Mouse (Mus musculus) kidney, postnatal 4 days (tissue): ENCODE results near the gene Usmg5.
"Not testable (repeated sequence)": the region's sequence is repeated elsewhere in the genome, so short reads cannot be mapped to it uniquely, and the experiment has no call there.

Experiments
- DNase-seq, 2 experiments: peaks; one replicate each; pipeline ENCODE4 v3.0.0; 2021; ENCODE audit warnings: mixed read lengths in 2 of 2

Gene Usmg5

DNA sequence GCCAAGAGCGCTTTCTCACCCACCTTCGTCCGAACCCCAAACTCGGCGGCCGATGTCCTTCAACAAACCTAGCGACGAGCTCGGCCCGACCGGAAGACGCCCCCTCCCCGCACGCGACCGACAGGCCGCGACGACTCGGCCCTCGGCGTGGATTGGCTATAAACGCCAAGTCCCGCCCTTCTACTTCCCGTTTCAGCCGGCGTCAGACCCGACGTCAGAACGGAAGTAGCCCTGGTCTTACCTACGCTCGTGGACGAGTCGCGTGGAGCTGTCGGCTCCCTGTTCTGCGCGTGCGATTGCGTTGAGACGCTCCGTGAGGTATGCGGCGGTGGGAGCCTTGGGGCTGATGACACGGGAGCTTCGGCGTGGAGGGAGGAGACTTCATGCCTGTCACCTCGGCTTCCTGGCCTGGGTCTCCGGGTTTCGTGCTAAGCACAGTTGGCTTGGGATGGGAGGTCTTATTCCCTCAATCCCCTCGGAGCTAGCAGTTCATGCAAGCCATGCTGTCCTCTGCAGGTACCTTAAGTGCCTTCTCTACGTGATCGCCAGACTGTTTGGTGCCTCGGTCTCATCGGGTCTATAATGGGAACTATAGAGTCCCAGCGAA lies at the start of gene Usmg5, which contains the start of gene Pdcd11:
Usmg5 (minus strand) TSS at position 98 of the 607 bp plus-strand sequence.
Pdcd11 (plus strand) TSS at position 219 of the 607 bp plus-strand sequence.
- peak; percentile 97 to 98 for DNase-seq

- not testable (repeated sequence) for DNase-seq
Observed at GRCm38 (mm10) chr19:47139611-47140010, 49.2 kb upstream of the Usmg5 start.

- peak; percentile 72 to 78 for DNase-seq
Observed at GRCm38 (mm10) chr19:47137771-47138421, 47.4 kb upstream of the Usmg5 start, which contains the start of gene Calhm2. Gene Calhm2, minus strand, starts transcription at chr19:47138294.

DNA sequence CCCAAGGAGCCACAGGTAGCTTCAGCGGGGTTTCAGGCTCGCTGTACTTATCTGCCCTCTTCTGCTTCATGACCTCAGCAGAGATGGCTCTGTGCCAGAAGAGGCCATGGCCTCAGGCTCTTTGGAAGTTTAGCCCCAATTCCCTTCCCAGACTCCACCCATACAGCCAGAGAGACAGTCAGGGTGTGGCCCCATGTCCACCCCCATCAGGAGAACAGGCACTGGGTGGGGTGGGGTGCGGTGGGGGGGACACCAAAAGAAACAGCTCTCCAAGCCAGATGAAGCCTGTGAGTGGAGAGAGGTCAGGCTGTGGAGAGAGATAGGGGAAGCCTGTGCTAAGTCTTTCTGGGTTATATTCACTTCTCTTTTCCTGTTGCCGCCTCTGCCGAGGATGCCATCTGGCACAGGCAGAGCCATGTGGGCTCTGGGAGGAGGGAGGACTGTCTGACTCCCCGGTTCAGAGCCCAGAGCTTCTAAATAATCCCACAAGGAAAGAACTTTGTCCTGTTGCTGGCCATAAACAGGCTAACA lies 46.7 kb upstream of the Usmg5 start:
- peak; percentile 55 to 64 for DNase-seq

DNA sequence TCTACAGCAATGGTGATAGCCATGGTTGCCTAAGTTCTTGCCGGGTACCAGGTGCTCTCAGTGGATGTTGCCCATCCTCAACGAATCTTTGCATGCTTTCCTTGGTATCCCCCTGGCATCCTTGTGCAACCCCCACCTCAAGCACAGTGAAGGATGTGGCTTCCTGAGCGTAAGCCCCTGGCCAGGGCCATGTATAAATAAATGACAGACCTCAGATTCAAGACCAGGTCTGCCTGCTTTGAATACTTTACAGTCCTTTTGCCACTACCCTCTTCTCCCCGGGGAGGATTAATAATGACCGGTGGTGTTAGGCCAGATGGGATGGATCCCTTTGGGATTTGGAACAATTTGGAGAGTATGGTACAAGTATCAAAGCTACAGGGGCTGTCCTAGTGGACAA lies 45.7 kb upstream of the Usmg5 start:
- DNase-seq, result no peak

DNA sequence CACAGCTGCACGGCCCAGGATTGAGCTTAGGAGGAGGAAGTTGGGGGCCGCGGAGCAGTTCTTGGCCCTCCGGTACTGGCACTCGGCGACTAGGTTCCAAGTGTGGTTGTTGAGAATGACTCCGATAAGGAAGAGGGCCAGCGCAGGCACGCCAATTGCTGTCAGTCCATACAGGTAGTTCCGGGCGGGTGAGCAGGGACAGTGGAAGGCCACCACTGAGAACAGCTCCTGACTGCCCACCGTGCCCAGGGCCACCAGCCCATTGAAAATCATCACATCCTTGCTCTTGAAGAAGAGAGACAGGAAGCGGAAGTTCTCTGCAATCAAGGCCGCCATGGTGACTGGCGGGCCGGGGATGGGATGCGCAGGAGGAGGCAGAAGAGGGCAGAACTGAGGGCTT lies 45.1 kb upstream of the Usmg5 start:
- DNase-seq, result no peak

- DNase-seq, result no peak
Observed at GRCm38 (mm10) chr19:47133161-47133560, 42.7 kb upstream of the Usmg5 start.

DNA sequence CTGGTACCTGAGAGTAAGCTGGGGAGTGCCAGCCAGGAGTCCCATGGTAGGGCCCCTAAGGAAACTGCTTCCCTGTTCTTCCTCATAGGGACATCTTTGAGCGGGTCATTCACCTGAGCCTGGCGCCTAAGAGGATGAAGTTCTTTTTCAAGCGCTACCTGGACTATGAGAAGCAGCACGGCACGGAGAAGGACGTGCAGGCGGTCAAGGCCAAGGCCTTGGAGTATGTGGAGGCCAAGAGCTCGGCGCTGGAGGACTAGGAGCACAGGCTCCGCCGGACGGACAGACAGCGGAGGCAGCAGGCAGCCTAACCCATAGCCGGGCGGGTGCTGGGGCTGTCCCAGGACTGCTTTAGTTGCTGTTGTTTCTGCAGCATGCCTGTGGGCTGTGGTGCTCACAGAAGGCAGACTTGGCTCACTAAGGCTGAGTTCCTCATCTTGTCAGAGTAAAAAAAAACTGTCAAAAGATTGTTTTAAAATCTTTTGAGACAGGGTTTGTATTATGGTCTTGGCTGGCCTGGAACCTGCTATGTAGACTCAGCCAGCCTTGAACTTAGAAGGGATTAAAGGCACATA lies 40.2 kb upstream of the Usmg5 start:
- no peak for DNase-seq

DNA sequence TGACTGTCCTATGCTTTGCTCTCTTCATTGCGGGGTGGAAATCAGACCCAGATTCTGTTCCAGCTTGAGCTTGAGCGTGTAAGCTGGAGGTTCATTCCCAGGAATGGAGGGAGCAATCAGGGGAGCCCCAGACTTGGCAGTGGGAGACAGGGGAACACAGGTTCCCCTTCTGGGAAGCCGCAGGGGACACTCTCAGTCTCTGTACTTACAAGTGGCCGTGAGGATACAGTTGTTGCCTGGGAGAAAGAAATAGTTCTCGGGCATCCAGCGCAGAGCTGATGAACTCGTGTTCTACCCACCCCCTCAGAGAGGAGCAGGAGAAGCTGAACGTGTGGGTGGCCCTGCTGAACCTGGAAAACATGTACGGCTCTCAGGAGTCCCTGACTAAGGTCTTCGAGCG lies 38.4 kb upstream of the Usmg5 start:
- DNase-seq, result no peak

GRCm38 (mm10) chr19:47128164-47128563 lies 37.7 kb upstream of the Usmg5 start:
- DNase-seq, result no peak

GRCm38 (mm10) chr19:47122802-47123201 lies 32.4 kb upstream of the Usmg5 start:
- DNase-seq, result peak; percentile 69 to 70

- DNase-seq, result peak in 1 of 2 experiments; percentile 39
Observed at GRCm38 (mm10) chr19:47121054-47121453, 30.6 kb upstream of the Usmg5 start.

GRCm38 (mm10) chr19:47118634-47119033 lies 28.2 kb upstream of the Usmg5 start:
- no peak for DNase-seq

GRCm38 (mm10) chr19:47104641-47105271 lies 14.3 kb upstream of the Usmg5 start:
- DNase-seq, result no peak

DNA sequence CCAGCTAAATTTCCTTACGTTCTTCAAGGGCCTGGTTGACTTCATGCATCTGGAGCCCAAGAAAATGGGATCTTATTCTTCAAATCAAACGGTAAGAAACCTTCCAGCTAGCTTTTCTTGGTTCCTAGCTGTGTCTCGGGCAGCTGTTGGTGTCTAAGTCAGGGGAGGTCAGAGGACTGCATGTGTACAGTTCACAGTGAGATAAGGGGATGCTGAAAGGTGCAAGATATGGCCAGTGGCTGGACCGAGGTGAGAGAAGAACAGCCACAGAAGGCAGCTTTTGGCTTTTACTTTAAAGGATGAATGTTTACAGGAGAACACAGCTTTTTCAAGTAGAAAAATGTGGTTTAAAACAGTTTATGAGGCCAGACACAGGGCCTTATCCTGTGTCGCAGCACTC lies 10.6 kb upstream of the Usmg5 start:
- no peak for DNase-seq

- no peak for DNase-seq
Observed at GRCm38 (mm10) chr19:47089718-47090525, 525 bp downstream of the Usmg5 start.

- no peak for DNase-seq
Observed at GRCm38 (mm10) chr19:47088226-47088625, 2.2 kb downstream of the Usmg5 start.

GRCm38 (mm10) chr19:47067924-47068611 lies 22.4 kb downstream of the Usmg5 start:
- DNase-seq, result peak; percentile 88 to 92

- DNase-seq, result peak; percentile 98 to 99
Observed at GRCm38 (mm10) chr19:47067096-47067882, 23.2 kb downstream of the Usmg5 start, which contains the start of gene Taf5. Gene Taf5, plus strand, starts transcription at chr19:47067746.

DNA sequence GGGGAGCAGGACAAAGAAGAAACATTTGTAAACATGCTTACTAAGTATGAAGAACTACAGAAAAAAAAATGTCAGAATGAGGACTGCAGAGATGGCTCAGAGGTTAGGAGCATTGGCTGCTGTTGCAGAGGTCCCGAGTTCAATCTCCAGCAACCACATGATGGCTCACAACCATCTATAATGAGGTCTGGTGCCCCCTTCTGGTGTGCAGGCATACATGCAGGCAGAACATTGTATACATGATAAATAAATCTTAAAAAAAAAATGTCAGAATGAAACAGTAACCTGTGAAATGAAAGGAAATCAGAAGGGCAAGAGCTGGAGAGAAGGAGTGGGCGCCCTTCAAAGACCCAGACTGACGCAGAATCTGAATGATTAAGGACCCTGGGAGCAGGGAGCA lies 24.6 kb downstream of the Usmg5 start:
- DNase-seq, result no peak

DNA sequence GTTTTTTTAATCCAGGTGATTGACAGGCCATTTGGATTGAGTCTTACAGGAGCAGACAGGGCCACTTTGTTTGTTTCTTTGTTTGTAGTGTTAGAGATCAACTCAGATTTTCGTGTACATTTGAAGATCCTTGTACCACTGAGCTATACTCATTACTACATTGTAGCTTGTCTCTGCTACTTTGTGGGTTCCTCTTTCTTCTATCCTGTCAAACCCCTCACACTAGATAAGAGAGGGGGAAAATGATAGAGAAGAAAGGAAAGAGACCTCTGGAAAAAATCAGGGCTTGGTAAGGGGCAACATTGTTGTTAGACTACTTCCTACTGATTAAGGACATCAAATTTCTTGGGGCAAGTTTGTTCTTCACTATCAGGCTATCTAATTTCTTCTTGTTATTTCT lies 32.8 kb downstream of the Usmg5 start:
- no peak for DNase-seq
